Comparison of ENCODE assay signal across 8 mouse cellular contexts in the genomic region with DNA sequence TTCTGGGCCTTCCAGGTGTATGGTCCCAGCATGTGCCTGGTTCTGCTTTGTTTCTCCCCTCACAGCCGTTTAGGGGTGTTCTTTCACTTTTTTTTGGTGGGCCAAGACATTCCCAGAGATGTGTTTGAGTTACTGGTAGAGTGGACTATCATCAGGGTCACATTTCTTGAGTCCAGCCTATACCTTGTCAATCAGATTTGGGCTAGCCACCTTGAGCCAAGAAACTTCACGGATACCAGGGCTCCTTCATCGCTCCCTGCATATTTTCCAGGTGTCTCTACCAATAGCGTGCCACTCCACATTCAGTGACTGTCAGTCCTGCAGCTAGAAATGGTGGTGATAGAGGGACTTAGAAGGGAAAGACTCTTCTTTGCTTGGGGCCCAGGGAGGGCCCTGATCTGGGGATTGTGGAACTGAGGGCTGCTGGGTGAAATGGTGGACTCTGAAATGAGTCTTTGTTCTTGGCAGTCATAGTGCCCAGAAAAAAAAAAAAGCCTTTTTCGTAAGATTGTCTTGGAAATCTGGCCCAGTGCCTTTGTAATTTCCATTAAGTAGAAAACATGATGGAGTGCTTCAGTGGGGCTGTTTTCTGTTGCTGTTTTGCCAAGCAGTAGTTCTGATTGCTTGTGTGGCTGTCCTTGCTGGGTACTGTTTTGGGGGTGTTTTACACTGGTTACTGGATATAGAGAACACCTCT. TPM values are rescaled to one million over a fixed set of nuclear protein-coding genes. Genes with fewer than 3 reads are reported as not detected.
DNase-seq lines count a peak whose midpoint lies in the region; ATAC-seq and TF ChIP-seq lines count a peak whose summit lies in the region.

No protein-coding gene starts in this region.

- 35% methylated on average over 5 of the region's 5 CpGs for WGBS in lung, embryonic 14.5 days
- 45% methylated on average over 5 of the region's 5 CpGs for WGBS in intestine, embryonic 14.5 days
- 52% methylated on average over 5 of the region's 5 CpGs for WGBS in midbrain, embryonic 14.5 days

- H3K9me3 ChIP-seq in lung, embryonic 14.5 days (ENCODE audit: low read depth, low read length): no peaks in the 10 kb centered on the region
- H3K9me3 ChIP-seq in intestine, embryonic 14.5 days (ENCODE audit: control insufficient read depth, low read length): no peaks in the 10 kb centered on the region
- H3K9me3 ChIP-seq in midbrain, embryonic 14.5 days (ENCODE audit: control insufficient read depth, low read length): no peaks in the 10 kb centered on the region

- 0 out of 2 replicates have a peak, but pooled peaks have one; percentile 12 for TF ChIP-seq POLR2A in embryonic fibroblast, embryonic 13.5 days (IDR thresholded peaks at IDR 0.05; ENCODE audit: low read depth, low read length)

- peaks cover 16% of the 10 kb centered on the region for H3K4me1 ChIP-seq in lung, embryonic 14.5 days (ENCODE audit: insufficient read depth)
- peaks cover 10% of the 10 kb centered on the region for H3K4me1 ChIP-seq in embryonic fibroblast, embryonic 13.5 days (ENCODE audit: control insufficient read depth, insufficient read depth, low read length)
- H3K4me1 ChIP-seq in intestine, embryonic 14.5 days (replicated peaks; ENCODE audit: control insufficient read depth, insufficient read depth, low read length): peaks cover 30% of the 10 kb centered on the region
- H3K4me1 ChIP-seq in midbrain, embryonic 14.5 days (ENCODE audit: control insufficient read depth, insufficient read depth, low read length): peaks cover 31% of the 10 kb centered on the region

- H3K36me3 ChIP-seq in lung, embryonic 14.5 days (ENCODE audit: insufficient read depth): no peaks in the 10 kb centered on the region; the same call in 1 of the 2 replicates
- no peaks in the 10 kb centered on the region for H3K36me3 ChIP-seq in intestine, embryonic 14.5 days (ENCODE audit: control insufficient read depth, insufficient read depth, low read length)
- H3K36me3 ChIP-seq in midbrain, embryonic 14.5 days (ENCODE audit: control insufficient read depth, insufficient read depth, low read length): no peaks in the 10 kb centered on the region

- peak overlapping the region; percentile 85 for H3K9ac ChIP-seq in lung, embryonic 14.5 days
- peak overlapping the region; percentile 87 for H3K9ac ChIP-seq in intestine, embryonic 14.5 days (ENCODE audit: low read length)
- peak overlapping the region; percentile 84 for H3K9ac ChIP-seq in midbrain, embryonic 14.5 days (replicated peaks; ENCODE audit: low read length)

- H3K27me3 ChIP-seq in lung, embryonic 14.5 days (ENCODE audit: insufficient read depth, low read length): no peaks in the 10 kb centered on the region
- no peaks in the 10 kb centered on the region for H3K27me3 ChIP-seq in intestine, embryonic 14.5 days (replicated peaks; ENCODE audit: control insufficient read depth, insufficient read depth, low read length)
- H3K27me3 ChIP-seq in midbrain, embryonic 14.5 days (ENCODE audit: control insufficient read depth, insufficient read depth, low read length): no peaks in the 10 kb centered on the region

- peak; percentile 67 for DNase-seq in lung, embryonic 14.5 days
- DNase-seq in lung, adult 18-20 months: no peak
- DNase-seq in intestine, embryonic 14.5 days (ENCODE audit: low spot score): no peak
- peak; percentile 51 for DNase-seq in midbrain, embryonic 14.5 days
- DNase-seq in layer of hippocampus, postnatal 36 days: no peak
- no peak for DNase-seq in right cerebral cortex, postnatal 4 days
- DNase-seq in thymus, postnatal 10 days (ENCODE audit: low spot score in 2 of 2): no peak

- H3K4me2 ChIP-seq in lung, embryonic 14.5 days: peak overlapping the region; percentile 78
- H3K4me2 ChIP-seq in intestine, embryonic 14.5 days (ENCODE audit: low read length): peak overlapping the region; percentile 73
- peak overlapping the region; percentile 65 for H3K4me2 ChIP-seq in midbrain, embryonic 14.5 days (ENCODE audit: low read length)

- peak; percentile 0; the same call in 1 of the 2 replicates for ATAC-seq in lung, embryonic 14.5 days (ENCODE audit: insufficient read depth)
- ATAC-seq in intestine, embryonic 14.5 days (replicated peaks; ENCODE audit: low FRiP score, low TSS enrichment, low read depth): no peak
- ATAC-seq in midbrain, embryonic 14.5 days (ENCODE audit: low FRiP score, low TSS enrichment): no peak

- H3K27ac ChIP-seq in lung, embryonic 14.5 days (ENCODE audit: low read depth): peak overlapping the region; percentile 96
- H3K27ac ChIP-seq in embryonic fibroblast, embryonic 13.5 days (ENCODE audit: insufficient read depth, low read length): peak overlapping the region; percentile 91
- H3K27ac ChIP-seq in intestine, embryonic 14.5 days (ENCODE audit: low read depth): peak overlapping the region; percentile 93
- H3K27ac ChIP-seq in midbrain, embryonic 14.5 days (replicated peaks; ENCODE audit: low read depth, low read length): peak overlapping the region; percentile 97

- H3K4me3 ChIP-seq in lung, embryonic 14.5 days (ENCODE audit: low read depth, low read length): peak overlapping the region; percentile 84
- peak overlapping the region; percentile 93 for H3K4me3 ChIP-seq in embryonic fibroblast, embryonic 13.5 days (ENCODE audit: insufficient read depth, low read length)
- H3K4me3 ChIP-seq in intestine, embryonic 14.5 days (ENCODE audit: low read depth, low read length): peak overlapping the region; percentile 75
- peak overlapping the region; percentile 74 for H3K4me3 ChIP-seq in midbrain, embryonic 14.5 days (replicated peaks; ENCODE audit: low read depth, low read length)

- TF ChIP-seq CTCF in lung, embryonic 14.5 days (IDR thresholded peaks at IDR 0.05; ENCODE audit: low read depth): no peak
- no peak for TF ChIP-seq CTCF in embryonic fibroblast, embryonic 13.5 days (IDR thresholded peaks at IDR 0.05; ENCODE audit: borderline replicate concordance, insufficient read depth, low read length)

RNA-seq across cellular contexts. Expression of gene Vps37c, which starts 1.1 kb away (rescaled TPM):
- polyA plus RNA-seq in lung, embryonic 14.5 days (2014; fragmentation: Nextera tagmentation; extraction: Ambion mirVana): 30.3 and 33.1 TPM in 2 replicates
- 14.8 and 18.0 TPM in 2 replicates for polyA plus RNA-seq in embryonic fibroblast, embryonic 13.5 days (2011; ENCODE audit: insufficient read length, low read depth, missing spikeins)
- polyA plus RNA-seq in intestine, embryonic 14.5 days (2014; fragmentation: Nextera tagmentation; extraction: Ambion mirVana): 27.8 and 31.1 TPM in 2 replicates
- 27.3 and 32.1 TPM in 2 replicates for polyA plus RNA-seq in midbrain, embryonic 14.5 days (2014; fragmentation: Nextera tagmentation; extraction: Ambion mirVana)
- total RNA-seq in layer of hippocampus, postnatal 36 days (2021): 10 to 100 TPM; 24.2 to 26.7 TPM

RNA-seq across cellular contexts. Expression of gene Pga5, which starts 11.7 kb away (rescaled TPM):
- not detected in 2 replicates for polyA plus RNA-seq in lung, embryonic 14.5 days (2014; fragmentation: Nextera tagmentation; extraction: Ambion mirVana)
- polyA plus RNA-seq in embryonic fibroblast, embryonic 13.5 days (2011; ENCODE audit: insufficient read length, low read depth, missing spikeins): not detected in 2 replicates
- polyA plus RNA-seq in intestine, embryonic 14.5 days (2014; fragmentation: Nextera tagmentation; extraction: Ambion mirVana): 0.34 TPM in 1 of 2 replicates, not detected in the other
- not detected in 2 replicates for polyA plus RNA-seq in midbrain, embryonic 14.5 days (2014; fragmentation: Nextera tagmentation; extraction: Ambion mirVana)
- total RNA-seq in layer of hippocampus, postnatal 36 days (2021): not detected

RNA-seq across cellular contexts. Expression of gene Cd5, which starts 49.2 kb away (rescaled TPM):
- polyA plus RNA-seq in lung, embryonic 14.5 days (2014; fragmentation: Nextera tagmentation; extraction: Ambion mirVana): 0.39 and 0.63 TPM in 2 replicates
- polyA plus RNA-seq in embryonic fibroblast, embryonic 13.5 days (2011; ENCODE audit: insufficient read length, low read depth, missing spikeins): not detected in 2 replicates
- polyA plus RNA-seq in intestine, embryonic 14.5 days (2014; fragmentation: Nextera tagmentation; extraction: Ambion mirVana): 0.08 TPM in 1 of 2 replicates, not detected in the other
- polyA plus RNA-seq in midbrain, embryonic 14.5 days (2014; fragmentation: Nextera tagmentation; extraction: Ambion mirVana): 0.16 and 0.25 TPM in 2 replicates
- not detected for total RNA-seq in layer of hippocampus, postnatal 36 days (2021)

RNA-seq across cellular contexts. Expression of gene Vwce, which starts 55.6 kb away (rescaled TPM):
- polyA plus RNA-seq in lung, embryonic 14.5 days (2014; fragmentation: Nextera tagmentation; extraction: Ambion mirVana): 0.65 and 1.3 TPM in 2 replicates
- 0.70 and 1.1 TPM in 2 replicates for polyA plus RNA-seq in embryonic fibroblast, embryonic 13.5 days (2011; ENCODE audit: insufficient read length, low read depth, missing spikeins)
- 1.5 and 2.8 TPM in 2 replicates for polyA plus RNA-seq in intestine, embryonic 14.5 days (2014; fragmentation: Nextera tagmentation; extraction: Ambion mirVana)
- 0.53 and 0.83 TPM in 2 replicates for polyA plus RNA-seq in midbrain, embryonic 14.5 days (2014; fragmentation: Nextera tagmentation; extraction: Ambion mirVana)
- total RNA-seq in layer of hippocampus, postnatal 36 days (2021): under 1 TPM; 0.30 to 0.32 TPM

Comparison
In these comparisons a context has a peak if more than half of its experiments do, and no peak if none do; other contexts are left out.
1. DNase-seq: peak in lung, embryonic 14.5 days (single experiment) and midbrain, embryonic 14.5 days (single experiment); none in lung, adult 18-20 months (0 of 2), intestine, embryonic 14.5 days (single experiment), layer of hippocampus, postnatal 36 days (0 of 2), right cerebral cortex, postnatal 4 days (single experiment) and thymus, postnatal 10 days (0 of 2).
2. Peak in every context shown above with its lines, with median percentiles within 50 percentile points of each other: H3K27ac ChIP-seq, H3K4me2 ChIP-seq, H3K4me3 ChIP-seq and H3K9ac ChIP-seq.